Mouse (Mus musculus) retina, embryonic 14.5 days (tissue): ENCODE results near the gene Kcnk13.

ENCODE experiments used
- DNase-seq: peaks from one replicate; pipeline ENCODE4 v3.0.0-alpha.2; 2015; ENCODE audit warnings: low spot score

Kcnk13 gene

DNA sequence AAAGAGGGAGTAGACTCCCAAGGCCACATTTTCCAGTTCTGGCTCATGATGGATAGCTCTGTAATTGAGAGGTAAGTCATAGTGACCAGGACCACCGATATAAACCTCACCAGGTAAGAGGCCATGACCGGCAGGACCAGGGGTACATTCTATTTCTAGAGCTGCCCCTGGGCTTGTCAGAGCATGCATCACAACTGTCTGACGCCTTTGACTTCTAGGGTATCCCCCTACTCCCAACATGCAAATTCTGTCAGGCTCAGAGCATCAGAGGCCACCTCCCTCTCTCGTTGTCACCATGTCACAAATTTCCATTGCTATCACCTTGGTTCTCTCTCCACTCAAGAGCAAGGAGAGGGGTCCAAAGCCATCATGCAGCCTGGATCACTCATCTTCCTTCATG is 126.5 kb downstream of the Kcnk13 start:
- DNase-seq, result no peak

DNA sequence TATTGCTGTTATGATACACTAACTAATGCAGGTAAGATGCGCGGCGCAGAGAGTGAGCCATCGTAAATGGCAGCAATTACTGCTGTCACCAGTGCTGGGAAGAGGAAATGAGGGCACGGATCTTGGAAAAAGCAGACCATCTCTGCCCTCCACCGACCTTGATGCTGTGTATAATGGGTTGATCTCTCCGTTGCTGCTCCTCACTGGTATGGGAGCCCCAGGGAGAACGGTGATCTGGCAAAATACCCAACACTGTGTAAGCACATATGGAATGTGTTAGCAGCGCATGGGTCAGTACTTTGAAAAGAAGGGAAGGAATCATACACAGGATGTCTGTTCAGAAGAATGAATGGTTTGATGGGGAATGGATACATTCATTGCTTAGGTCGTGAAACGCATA is 128.7 kb downstream of the Kcnk13 start:
- no peak for DNase-seq

DNA sequence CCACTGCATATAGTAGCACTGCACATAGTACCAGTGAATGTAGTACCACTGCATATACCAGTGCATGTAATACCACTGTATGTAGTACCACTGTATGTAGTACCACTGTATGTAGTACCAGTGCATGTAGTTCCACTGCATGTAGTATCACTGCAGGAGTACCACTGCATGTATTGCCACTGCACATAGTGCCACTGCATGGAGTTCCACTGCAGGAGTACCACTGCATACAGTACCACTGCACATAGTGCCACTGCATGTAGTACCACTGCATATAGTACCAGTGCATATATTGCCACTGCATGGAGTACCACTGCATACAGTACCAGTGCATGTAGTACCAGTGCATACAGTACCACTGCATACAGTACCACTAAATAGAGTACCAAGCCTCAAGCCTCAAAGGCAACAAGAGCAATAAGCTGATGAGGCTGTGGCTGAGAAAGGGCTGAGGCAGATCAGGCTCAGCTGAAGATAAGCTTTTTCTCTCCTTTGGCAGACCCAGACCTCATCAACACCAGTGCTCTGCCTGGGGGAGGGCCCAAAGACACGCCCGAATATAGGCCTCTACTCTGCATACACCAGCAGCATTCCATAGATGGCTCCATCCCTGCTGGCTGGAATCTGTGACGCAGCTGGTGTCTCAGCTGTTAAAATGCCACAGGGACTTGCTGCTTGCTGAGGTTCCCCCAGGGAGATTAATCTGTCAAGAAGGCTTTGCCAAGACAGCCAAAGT is 135.8 kb downstream of the Kcnk13 start:
- DNase-seq, result peak; percentile 23

DNA sequence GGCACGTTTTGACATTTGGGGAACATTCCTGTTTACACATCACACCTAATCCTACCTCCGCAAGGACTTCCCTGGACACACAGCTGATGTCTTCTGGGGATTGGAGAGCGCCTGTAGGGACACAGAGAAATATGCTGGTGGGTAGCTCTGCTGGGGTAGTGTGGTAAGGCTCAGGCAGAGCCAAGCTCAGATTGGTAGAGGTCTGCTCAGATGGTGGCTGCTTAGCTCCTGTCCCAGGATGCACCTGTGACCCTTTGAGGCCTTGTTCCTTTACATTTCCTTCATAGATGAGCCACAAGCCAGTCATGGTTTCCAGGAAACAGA is 136.4 kb downstream of the Kcnk13 start:
- no peak for DNase-seq

DNA sequence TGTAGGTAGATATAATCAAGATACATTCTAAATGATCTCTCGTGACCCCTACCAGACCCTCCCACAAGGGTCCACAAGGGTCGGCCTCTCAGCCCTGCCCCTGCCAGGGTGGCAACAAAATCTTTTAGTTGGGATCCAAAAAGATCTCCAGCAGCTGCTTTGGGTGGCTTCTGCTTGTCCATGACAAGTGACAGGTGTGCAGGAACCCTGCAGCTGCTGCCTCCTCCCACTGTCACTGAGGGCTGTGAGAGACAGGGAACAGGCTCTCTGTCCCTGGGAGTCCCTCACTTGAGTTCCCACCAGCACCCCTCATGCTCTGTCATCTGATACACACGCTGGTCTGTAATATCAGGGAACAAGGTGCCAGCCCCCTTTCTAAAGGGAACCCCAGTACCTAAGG is 137.4 kb downstream of the Kcnk13 start:
- DNase-seq, result no peak

DNA sequence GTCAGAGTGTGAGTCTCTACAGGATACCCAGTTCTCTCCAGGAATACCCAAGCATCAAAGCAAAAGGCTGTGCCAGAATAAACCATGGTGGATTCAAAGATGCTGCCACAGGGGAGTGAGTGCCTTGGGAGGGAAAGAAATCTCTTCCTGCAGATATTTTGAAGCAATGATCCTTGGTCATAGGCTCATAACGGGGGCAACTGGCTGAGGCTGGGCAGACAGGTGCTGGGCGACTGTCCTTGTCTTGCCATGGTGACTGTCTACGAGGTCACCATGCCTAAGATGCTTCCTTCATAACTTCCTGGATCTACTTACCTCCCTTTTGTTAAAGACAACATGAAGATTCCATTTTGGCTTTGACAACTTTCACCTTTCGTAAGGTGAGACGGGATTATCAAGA is 140.2 kb downstream of the Kcnk13 start:
- DNase-seq, result no peak

DNA sequence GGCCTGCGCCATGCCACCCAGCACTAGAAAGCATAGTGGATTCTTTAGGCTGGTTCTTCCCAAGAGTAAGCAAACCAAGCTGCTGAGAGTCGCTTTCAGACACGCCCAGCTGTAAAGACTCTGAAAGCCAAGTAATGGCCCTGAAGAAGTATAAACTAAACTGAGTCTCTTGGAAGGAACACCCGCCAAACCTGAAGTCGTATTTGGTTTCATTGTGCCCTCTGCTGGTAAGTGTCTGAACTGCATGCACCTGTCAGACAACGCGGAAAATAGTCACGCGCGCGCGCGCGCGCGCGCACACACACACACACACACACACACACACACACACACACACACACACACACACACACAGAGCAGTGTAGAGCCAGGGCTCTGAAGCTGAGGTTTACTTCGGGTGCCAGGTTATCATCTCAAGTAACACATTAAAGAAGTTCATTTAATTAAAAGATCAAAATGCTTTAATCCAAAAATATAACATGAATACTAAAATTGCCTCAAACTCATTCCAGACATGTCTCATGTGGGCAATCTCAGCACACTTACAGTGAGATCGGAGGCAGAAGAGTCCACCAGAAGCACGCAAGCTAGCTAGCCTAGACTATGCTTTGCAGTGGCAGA is 142.1 kb downstream of the Kcnk13 start:
- peak; percentile 88 for DNase-seq

DNA sequence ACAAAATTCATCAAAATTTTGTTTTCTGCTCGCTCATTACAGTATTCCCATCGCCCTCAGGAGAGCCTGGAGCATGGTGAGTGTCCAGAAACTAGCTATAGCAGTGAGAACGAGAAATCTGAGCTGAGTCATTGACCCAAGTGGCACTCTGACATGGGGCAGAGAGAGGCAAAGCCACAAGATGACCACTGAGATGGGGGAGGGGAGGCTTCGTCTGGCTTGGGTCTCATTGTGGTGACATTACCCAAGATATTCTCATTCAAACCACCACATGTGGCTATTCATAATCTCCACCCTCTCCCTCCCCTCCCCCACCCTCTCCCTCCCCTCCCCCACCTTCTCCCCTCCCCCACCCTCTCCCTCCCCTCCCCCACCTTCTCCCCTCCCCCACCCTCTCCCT is 143.1 kb downstream of the Kcnk13 start:
- no peak for DNase-seq

DNA sequence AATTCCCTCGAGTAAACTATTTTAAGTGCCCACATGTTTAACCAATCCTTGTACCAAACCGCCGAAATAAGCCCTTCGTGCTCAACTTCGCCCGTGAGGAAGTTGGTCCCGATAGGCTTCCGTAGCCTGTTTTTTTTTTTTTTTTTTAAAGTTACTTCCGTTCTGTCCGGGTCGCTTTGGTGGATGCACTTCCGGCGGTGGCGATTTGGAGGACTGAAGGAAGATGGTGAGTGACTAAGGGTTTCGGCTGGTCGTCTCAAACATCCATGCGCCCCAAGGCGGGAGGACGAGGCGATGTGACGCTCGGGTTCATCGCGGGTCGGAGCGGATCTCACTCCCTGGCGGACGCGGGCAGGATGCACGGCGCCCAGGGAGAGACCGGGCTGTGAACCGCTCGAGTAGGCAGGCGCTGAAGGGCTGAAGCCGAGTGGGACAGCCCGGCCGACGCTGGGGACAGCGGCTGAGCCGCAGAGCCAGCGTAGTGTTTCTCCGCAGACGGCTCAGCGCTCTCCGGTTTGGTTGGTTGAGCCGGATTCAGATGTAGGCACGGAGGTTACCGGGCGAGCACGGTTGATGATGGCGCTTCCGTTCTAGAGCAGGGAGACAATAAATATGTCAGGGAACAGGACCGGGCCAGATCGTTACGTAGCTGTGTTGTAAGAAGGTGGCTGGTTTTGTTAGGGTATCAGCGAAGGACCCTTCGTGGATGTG is 145.8 kb downstream of the Kcnk13 start, which contains the start of gene Psmc1:
TSS of gene Psmc1 (plus strand) at position 169 of the 711 bp plus-strand sequence.
- peak; percentile 91 for DNase-seq
